Mouse (Mus musculus) limb, embryonic 11.5 days (tissue): ENCODE data around the gene Ntf3. TPM values are rescaled to one million over a fixed set of nuclear protein-coding genes. Genes with fewer than 3 reads are reported as not detected.

ENCODE experiments used
- ATAC-seq: fragments of 200-750 bp; cut with Nextera tagmentation; 2 replicates; pipeline ENCODE4 v1.8.0; 2017; ENCODE audit warnings: low read depth; ENCODE audit not compliant: insufficient number of reproducible peaks, low FRiP score, low TSS enrichment
- DNase-seq: peaks from one replicate; pipeline ENCODE4 v3.0.0-alpha.2; 2015; ENCODE audit warnings: low spot score
- H3K27ac ChIP-seq: fragments of 300-500 bp; sonication (generic); replicated peaks from 2 replicates; pipeline ENCODE4 v1.5.1; 2014; ENCODE audit warnings: low read depth, mild to moderate bottlenecking, low read length
- H3K27me3 ChIP-seq: fragments of 300-500 bp; sonication (generic); 2 replicates; pipeline ENCODE4 v1.6.1; 2014; ENCODE audit warnings: mild to moderate bottlenecking, low read length, mixed read lengths; ENCODE audit not compliant: control insufficient read depth, insufficient read depth
- H3K36me3 ChIP-seq: fragments of 300-500 bp; sonication (generic); 2 replicates; pipeline ENCODE4 v1.6.1; 2014; ENCODE audit warnings: mild to moderate bottlenecking, low read length, moderate library complexity, mixed read lengths; ENCODE audit not compliant: control insufficient read depth, insufficient read depth
- H3K4me1 ChIP-seq: fragments of 300-500 bp; sonication (generic); 2 replicates; pipeline ENCODE4 v1.6.1; 2014; ENCODE audit warnings: low read length, mixed read lengths; ENCODE audit not compliant: control insufficient read depth, insufficient read depth
- H3K4me2 ChIP-seq: fragments of 300-500 bp; sonication (generic); 2 replicates; pipeline ENCODE4 v1.6.1; 2014; ENCODE audit warnings: low read depth, mild to moderate bottlenecking, moderate library complexity; ENCODE audit not compliant: severe bottlenecking
- H3K4me3 ChIP-seq: fragments of 300-500 bp; sonication (generic); 2 replicates; pipeline ENCODE4 v1.5.1; 2014; ENCODE audit warnings: low read depth, low read length
- H3K9ac ChIP-seq: fragments of 300-500 bp; sonication (generic); 2 replicates; pipeline ENCODE4 v1.6.1; 2014; ENCODE audit warnings: mild to moderate bottlenecking, low read length
- H3K9me3 ChIP-seq: fragments of 300-500 bp; sonication (generic); 2 replicates; pipeline ENCODE4 v1.6.1; 2016; ENCODE audit warnings: low read length; ENCODE audit not compliant: control insufficient read depth
- WGBS: fragments of 180-500 bp; shearing (Covaris S2); extraction: QIAGEN DNeasy Blood & Tissue Kit; methylation state at CpG from one replicate; pipeline ENCODE4 v1.1.7; 2014; 5-methylcytosine and 5-hydroxymethylcytosine counted together
- polyA plus RNA-seq: library from polyadenylated mRNA; unstranded; fragments of >200 nt; fragmentation: Nextera tagmentation; extraction: Ambion mirVana; gene quantifications from 2 replicates; pipeline ENCODE4 v1.2.1, GENCODE M21; 2014

The Ntf3 gene
- polyA plus RNA-seq, 1 experiment from 2014 or later = 26.8 TPM

GRCm38 (mm10) chr6:126053136-126053535, 113.6 kb downstream of the Ntf3 start:
- H3K9me3 ChIP-seq = no peaks in the 10 kb centered on the region
- no peak overlapping the region for H3K4me2 ChIP-seq
- no peaks in the 10 kb centered on the region for H3K4me1 ChIP-seq
- H3K4me3 ChIP-seq = no peak overlapping the region
- ATAC-seq = no peak
- WGBS = 88% methylated on average over 5 of the region's 5 CpGs
- no peak overlapping the region for H3K27ac ChIP-seq
- no peaks in the 10 kb centered on the region for H3K36me3 ChIP-seq
- no peak overlapping the region for H3K9ac ChIP-seq
- H3K27me3 ChIP-seq = no peaks in the 10 kb centered on the region
- no peak for DNase-seq
